Mouse (Mus musculus) brain, adult 10 weeks (tissue): ENCODE results near the gene Olfr714. TPM values are rescaled to one million over a fixed set of nuclear protein-coding genes. Genes with fewer than 3 reads are reported as not detected.

Experiments used
- polyA plus RNA-seq: library from polyadenylated mRNA; stranded (reverse); fragments of 350-450 nt; fragmentation: Illumina TruSeq; extraction: RNeasy Lipid Tissue Mini Kit (QIAGEN cat#74804); gene quantifications from one replicate; pipeline ENCODE4 v1.2.3, GENCODE M21; 2015; ENCODE audit warnings: low read depth, low replicate concordance

Olfr714 gene
- not detected for polyA plus RNA-seq

GRCm38 (mm10) chr7:107070681-107071080, at the start of gene Olfr714:
Gene Olfr714, plus strand, starts transcription at chr7:107070981.

GRCm38 (mm10) chr7:107030874-107031273, 39.9 kb upstream of the Olfr714 start, which contains the start of gene Olfr713:
Gene Olfr713, plus strand, starts transcription at chr7:107031174.

GRCm38 (mm10) chr7:107092920-107093319, 22.1 kb downstream of the Olfr714 start, which contains the start of gene Olfr17:
Gene Olfr17, plus strand, starts transcription at chr7:107093220.

GRCm38 (mm10) chr7:107110269-107110668, 39.5 kb downstream of the Olfr714 start, which contains the start of gene Olfr715b:
Gene Olfr715b, minus strand, starts transcription at chr7:107110369.

Other genes starting within 250 kb of the Olfr714 start
- not detected for gene Olfr702, start 237.1 kb upstream of the Olfr714 start, polyA plus RNA-seq
- not detected for gene Olfr703, start 227.6 kb upstream of the Olfr714 start, polyA plus RNA-seq
- not detected for gene Olfr704, start 207.8 kb upstream of the Olfr714 start, polyA plus RNA-seq
- not detected for gene Olfr705, start 194.1 kb upstream of the Olfr714 start, polyA plus RNA-seq
- gene Olfr706, start 182.8 kb upstream of the Olfr714 start, polyA plus RNA-seq, result not detected
- gene Olfr707, start 169.7 kb upstream of the Olfr714 start, polyA plus RNA-seq, result not detected
- not detected for gene Olfr1532-ps1, start 163.0 kb upstream of the Olfr714 start, polyA plus RNA-seq
- not detected for gene Olfr709-ps1, start 138.8 kb upstream of the Olfr714 start, polyA plus RNA-seq
- not detected for gene Olfr710, start 122.7 kb upstream of the Olfr714 start, polyA plus RNA-seq
- not detected for gene Olfr6, start 107.0 kb upstream of the Olfr714 start, polyA plus RNA-seq
- gene Olfr711, start 95.5 kb upstream of the Olfr714 start, polyA plus RNA-seq, result not detected
- gene Olfr2, start 64.9 kb upstream of the Olfr714 start, polyA plus RNA-seq, result not detected
- gene Olfr713, start 39.8 kb upstream of the Olfr714 start, polyA plus RNA-seq, result not detected
- gene Olfr17, start 22.2 kb downstream of the Olfr714 start, polyA plus RNA-seq, result not detected
- gene Olfr715b, start 39.4 kb downstream of the Olfr714 start, polyA plus RNA-seq, result not detected
- not detected for gene Olfr715, start 60.1 kb downstream of the Olfr714 start, polyA plus RNA-seq
- not detected for gene Olfr716, start 67.3 kb downstream of the Olfr714 start, polyA plus RNA-seq
- not detected for gene Nlrp14, start 96.0 kb downstream of the Olfr714 start, polyA plus RNA-seq
- not detected for gene Rbmxl2, start 138.5 kb downstream of the Olfr714 start, polyA plus RNA-seq